Mouse (Mus musculus): Measurements from ENCODE around the gene Klhl30. TPM values are rescaled to one million over a fixed set of nuclear protein-coding genes. Genes with fewer than 3 reads are reported as not detected.

Klhl30 gene
- total RNA-seq (2023), result not detected

DNA sequence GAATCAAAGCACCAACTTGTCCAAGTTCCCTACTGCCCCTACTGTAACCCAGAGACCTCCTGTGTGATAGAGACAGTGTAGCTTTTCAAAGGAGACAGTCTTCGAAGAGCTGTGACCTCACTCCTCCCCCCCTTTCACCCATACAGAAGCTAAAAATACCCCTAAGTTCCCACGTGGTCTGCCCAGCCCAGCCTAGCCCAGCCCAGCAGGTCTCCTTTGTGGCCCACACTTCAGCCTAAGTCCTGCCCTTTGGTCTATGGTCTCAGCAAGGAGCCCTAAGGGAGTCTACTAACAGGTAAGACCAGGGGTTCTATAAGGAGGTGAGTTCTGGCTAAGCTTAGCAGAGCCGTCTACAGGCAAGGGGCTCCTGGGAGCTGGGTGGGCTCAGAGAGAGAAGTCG, at the start of gene Klhl30:
Gene Klhl30, plus strand, starts transcription at position 176 of the 400 bp plus-strand sequence.

DNA sequence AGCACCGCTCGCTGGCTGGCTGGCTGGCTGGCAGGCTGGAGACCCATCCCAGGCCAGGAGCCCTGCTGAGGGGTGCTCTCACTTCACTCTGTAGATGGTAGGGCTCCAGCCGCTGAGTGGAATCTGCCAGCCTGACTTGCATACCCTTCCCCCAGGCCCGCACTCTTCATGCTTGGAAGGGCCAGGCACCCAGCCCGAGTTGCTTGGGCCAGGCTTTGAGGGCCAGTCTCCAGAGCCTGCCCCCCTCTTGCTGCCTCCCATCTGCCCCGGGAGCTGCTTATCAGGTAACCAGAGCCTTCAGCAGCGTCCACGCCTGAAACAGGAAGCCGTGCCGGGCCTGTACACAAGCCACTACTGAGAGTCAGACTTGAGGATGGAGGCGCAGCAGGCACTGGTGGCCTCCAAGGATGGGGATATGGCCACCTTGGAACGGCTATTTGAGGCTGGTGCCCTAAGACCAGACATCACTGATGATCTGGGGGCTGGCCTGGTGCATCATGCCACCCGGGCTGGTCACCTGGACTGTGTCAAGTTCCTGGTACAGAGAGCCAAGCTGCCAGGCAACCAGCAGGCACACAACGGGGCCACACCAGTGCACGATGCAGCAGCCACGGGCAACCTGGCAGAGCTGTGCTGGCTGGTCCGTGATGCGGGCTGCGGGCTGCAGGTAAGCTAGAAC, 28.9 kb upstream of the Klhl30 start, which contains the start of gene Espnl:
Gene Espnl, plus strand, starts transcription at position 316 of the 679 bp plus-strand sequence.

DNA sequence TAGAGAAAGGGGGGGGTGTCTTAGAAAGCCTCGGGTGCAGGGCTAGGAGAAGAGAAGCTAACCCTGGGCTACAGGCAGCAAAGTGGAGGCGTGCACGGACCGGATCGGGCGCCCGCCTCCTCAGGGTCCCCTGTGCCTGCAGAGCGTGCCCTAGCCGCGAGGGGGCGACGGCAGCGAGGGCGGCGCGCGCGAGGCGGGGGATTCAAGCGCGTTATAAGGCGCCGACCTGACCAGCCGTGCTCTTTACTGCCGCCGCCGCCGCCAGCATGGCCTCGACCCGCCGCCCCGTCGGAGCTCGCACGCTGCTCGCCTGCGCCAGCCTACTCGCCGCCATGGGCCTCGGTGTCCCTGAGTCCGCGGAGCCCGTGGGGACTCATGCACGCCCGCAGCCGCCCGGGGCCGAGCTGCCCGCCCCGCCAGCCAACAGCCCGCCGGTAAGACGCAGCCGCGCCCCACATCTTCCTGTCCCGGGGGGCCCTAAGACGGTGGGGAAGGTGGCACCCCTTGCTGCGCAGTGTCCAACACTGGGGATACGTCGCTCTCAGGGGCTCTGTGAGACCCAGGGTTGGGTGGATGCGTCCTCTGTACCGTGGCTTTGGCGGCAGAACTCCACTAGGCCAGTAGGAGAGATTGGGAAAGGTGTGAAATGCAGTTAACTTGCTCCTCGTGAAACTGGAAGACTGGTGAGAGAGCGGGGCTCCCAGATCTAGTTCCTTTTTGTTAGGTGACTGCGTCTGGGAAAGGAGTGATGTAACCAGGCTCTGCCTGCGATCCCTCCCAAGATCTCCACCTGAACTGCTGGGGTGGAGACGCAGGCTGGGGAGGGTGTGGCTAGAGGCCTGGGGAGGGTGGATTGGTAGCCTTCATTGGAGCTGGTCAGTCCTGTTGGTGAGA, 15.6 kb downstream of the Klhl30 start, which contains the start of gene Erfe:
Gene Erfe, plus strand, starts transcription at position 216 of the 894 bp plus-strand sequence.

GRCm38 (mm10) chr1:91398260-91399062, 47.6 kb downstream of the Klhl30 start, which contains the start of gene Ilkap:
Gene Ilkap (minus strand): TSS chr1:91398815.

Other genes starting within 250 kb of the Klhl30 start
- 1 to 10 TPM; 1.8 to 2.7 TPM for gene Rbm44, start 205.9 kb upstream of the Klhl30 start, total RNA-seq (2023)
- gene Ramp1, start 171.2 kb upstream of the Klhl30 start, total RNA-seq (2023), result under 1 TPM in 1 of 2 experiments, not detected in 1; 0.23 TPM
- gene Ube2f, start 100.7 kb upstream of the Klhl30 start, total RNA-seq (2023), result 10 to 100 TPM; 50.8 to 66.0 TPM
- gene Scly, start 52.7 kb upstream of the Klhl30 start, total RNA-seq (2023), result 10 to 100 TPM; 28.1 to 40.0 TPM
- under 1 TPM in 1 of 2 experiments, not detected in 1; 0.39 TPM for gene Espnl, start 28.9 kb upstream of the Klhl30 start, total RNA-seq (2023)
- gene Erfe, start 15.4 kb downstream of the Klhl30 start, total RNA-seq (2023), result not detected
- gene Ilkap, start 47.8 kb downstream of the Klhl30 start, total RNA-seq (2023), result 100 to 1,000 TPM; 115 to 116 TPM
- gene Hes6, start 63.0 kb downstream of the Klhl30 start, total RNA-seq (2023), result 10 to 100 TPM; 35.1 to 49.2 TPM
- 10 to 100 TPM; 25.0 to 25.3 TPM for gene Per2, start 108.3 kb downstream of the Klhl30 start, total RNA-seq (2023)
- gene Traf3ip1, start 143.6 kb downstream of the Klhl30 start, total RNA-seq (2023), result 10 to 100 TPM in 1 of 2 experiments, 1 to 10 TPM in 1; 8.4 to 10.5 TPM
- gene Asb1, start 189.5 kb downstream of the Klhl30 start, total RNA-seq (2023), result 10 to 100 TPM; 13.9 to 17.7 TPM